Mouse (Mus musculus) MEL (cell line): ENCODE measurements around the gene Wnt5a. TPM values are rescaled to one million over a fixed set of nuclear protein-coding genes. Genes with fewer than 3 reads are reported as not detected.

ENCODE experiments used
- DNase-seq: peaks from one replicate; pipeline ENCODE4 v3.0.0; 2011; ENCODE audit warnings: low read depth, low spot score
- H3K27ac ChIP-seq: 2 replicates; pipeline ENCODE4 v1.5.1; 2012; ENCODE audit warnings: low read depth, mild to moderate bottlenecking, control low read depth, low read length, moderate library complexity; ENCODE audit not compliant: control insufficient read depth
- H3K27me3 ChIP-seq, 2 experiments: fragments of 150-350 bp in 1 of 2; sonication (generic) in 1 of 2; 2 replicates each; pipeline ENCODE4 v1.6.1; 2012; ENCODE audit warnings: low read length in 2 of 2, mild to moderate bottlenecking in 2 of 2, improper control_type of control experiment in 1 of 2, moderate library complexity in 1 of 2; ENCODE audit not compliant: insufficient read depth in 2 of 2, control insufficient read depth in 1 of 2
- H3K36me3 ChIP-seq, 2 experiments: 2 replicates each; pipeline ENCODE4 v1.6.1; 2012 to 2014; ENCODE audit warnings: low read length in 2 of 2, improper control_type of control experiment in 1 of 2, inconsistent platforms in 1 of 2, mild to moderate bottlenecking in 1 of 2; ENCODE audit not compliant: insufficient read depth in 2 of 2, control insufficient read depth in 1 of 2
- H3K4me1 ChIP-seq, 2 experiments: fragments of 150-350 bp in 1 of 2; sonication (generic) in 1 of 2; 2 replicates each; pipeline ENCODE4 v1.6.1; 2012; ENCODE audit warnings: low read length in 2 of 2, improper control_type of control experiment in 1 of 2, mild to moderate bottlenecking in 1 of 2; ENCODE audit not compliant: insufficient read depth in 2 of 2, control insufficient read depth in 1 of 2
- H3K4me3 ChIP-seq, 2 experiments: fragments of 150-350 bp in 1 of 2; sonication (generic) in 1 of 2; 2 replicates each; pipeline ENCODE4 v1.5.1; 2012; ENCODE audit warnings: low read depth in 2 of 2, low read length in 2 of 2, mild to moderate bottlenecking in 2 of 2, moderate library complexity in 2 of 2, control low read depth in 1 of 2, improper control_type of control experiment in 1 of 2; ENCODE audit not compliant: control insufficient read depth in 1 of 2, insufficient read depth in 1 of 2
- H3K79me2 ChIP-seq: 2 replicates; pipeline ENCODE4 v1.6.1; 2012; ENCODE audit warnings: mild to moderate bottlenecking, low read length, moderate library complexity; ENCODE audit not compliant: control insufficient read depth, poor library complexity, insufficient read depth
- H3K9ac ChIP-seq: 2 replicates; pipeline ENCODE4 v1.6.1; 2012; ENCODE audit warnings: low read depth, mild to moderate bottlenecking, control low read depth, low read length, moderate library complexity; ENCODE audit not compliant: control insufficient read depth, poor library complexity, severe bottlenecking
- H3K9me3 ChIP-seq: fragments of 150-350 bp; sonication (generic); replicated peaks from 2 replicates; pipeline ENCODE4 v1.6.1; 2012; ENCODE audit warnings: mild to moderate bottlenecking, low read length, improper control_type of control experiment, moderate library complexity; ENCODE audit not compliant: insufficient read depth
- BHLHE40 ChIP-seq: IDR thresholded peaks from 2 replicates; pipeline ENCODE4 v1.6.1; 2012; ENCODE audit warnings: low read depth, mild to moderate bottlenecking, inconsistent platforms, low read length, improper control_type of control experiment, borderline replicate concordance
- CHD1 ChIP-seq: IDR thresholded peaks from 2 replicates; pipeline ENCODE4 v1.6.1; 2012; ENCODE audit warnings: low read depth, mild to moderate bottlenecking, inconsistent platforms, low read length, improper control_type of control experiment
- CHD2 ChIP-seq: IDR thresholded peaks from 2 replicates; pipeline ENCODE4 v1.6.1; 2011; ENCODE audit warnings: low read length, improper control_type of control experiment
- CTCF ChIP-seq, 3 experiments: IDR thresholded peaks in 2 of 3; conservative IDR thresholded peaks in 1 of 3; 2 replicates each; pipeline ENCODE4 v1.5.1; 2011 to 2012; ENCODE audit warnings: low read length in 3 of 3, low read depth in 2 of 3, mild to moderate bottlenecking in 2 of 3, improper control_type of control experiment in 1 of 3, inconsistent platforms in 1 of 3, mixed read lengths in 1 of 3, moderate library complexity in 1 of 3; ENCODE audit not compliant: control insufficient read depth in 1 of 3, insufficient read depth in 1 of 3, poor library complexity in 1 of 3, severe bottlenecking in 1 of 3
- E2F4 ChIP-seq: IDR thresholded peaks from 2 replicates; pipeline ENCODE4 v1.6.1; 2011; ENCODE audit warnings: low read depth, low read length, improper control_type of control experiment, borderline replicate concordance
- ELF1 ChIP-seq: IDR thresholded peaks from 2 replicates; pipeline ENCODE4 v1.6.1; 2014; ENCODE audit warnings: low read depth, mild to moderate bottlenecking, inconsistent platforms, low read length, improper control_type of control experiment, moderate library complexity
- ETS1 ChIP-seq: IDR thresholded peaks from 2 replicates; pipeline ENCODE4 v1.6.1; 2012; ENCODE audit warnings: low read depth, mild to moderate bottlenecking, inconsistent platforms, low read length, improper control_type of control experiment, moderate library complexity
- GABPA ChIP-seq: IDR thresholded peaks from 2 replicates; pipeline ENCODE4 v1.6.1; 2012; ENCODE audit warnings: low read depth, mild to moderate bottlenecking, inconsistent platforms, low read length, improper control_type of control experiment, moderate library complexity
- JUND ChIP-seq: IDR thresholded peaks from 2 replicates; pipeline ENCODE4 v1.6.1; 2011; ENCODE audit warnings: low read depth, mild to moderate bottlenecking, improper control_type of control experiment, low read length
- KAT2A ChIP-seq: conservative IDR thresholded peaks from 2 replicates; pipeline ENCODE4 v1.6.1; 2012; ENCODE audit warnings: low read depth, low read length, improper control_type of control experiment, inconsistent platforms
- MAX ChIP-seq: IDR thresholded peaks from 2 replicates; pipeline ENCODE4 v1.6.1; 2011; ENCODE audit warnings: low read length, improper control_type of control experiment
- MEF2A ChIP-seq: IDR thresholded peaks from 2 replicates; pipeline ENCODE4 v1.6.1; 2014; ENCODE audit warnings: low read depth, mild to moderate bottlenecking, inconsistent platforms, low read length, improper control_type of control experiment; ENCODE audit not compliant: poor library complexity, insufficient replicate concordance, severe bottlenecking; ENCODE audit errors: extremely low read depth
- MXI1 ChIP-seq: IDR thresholded peaks from 2 replicates; pipeline ENCODE4 v1.6.1; 2011; ENCODE audit warnings: mild to moderate bottlenecking, low read depth, low read length, improper control_type of control experiment
- MYC ChIP-seq: IDR thresholded peaks from 2 replicates; pipeline ENCODE4 v1.6.1; 2011; ENCODE audit warnings: low read depth, mild to moderate bottlenecking, low read length, improper control_type of control experiment, moderate library complexity
- NRF1 ChIP-seq: IDR thresholded peaks from 2 replicates; pipeline ENCODE4 v1.6.1; 2014; ENCODE audit warnings: low read depth, mild to moderate bottlenecking, inconsistent platforms, low read length, improper control_type of control experiment, moderate library complexity; ENCODE audit not compliant: poor library complexity, insufficient read depth, severe bottlenecking
- POLR2A ChIP-seq, 2 experiments: IDR thresholded peaks; 2 replicates each; pipeline ENCODE4 v1.6.1; 2011 to 2012; ENCODE audit warnings: low read length in 2 of 2, mild to moderate bottlenecking in 2 of 2, control low read depth in 1 of 2, improper control_type of control experiment in 1 of 2, low read depth in 1 of 2, moderate library complexity in 1 of 2; ENCODE audit not compliant: control insufficient read depth in 1 of 2, insufficient read depth in 1 of 2, poor library complexity in 1 of 2
- POLR2AphosphoS2 ChIP-seq: IDR thresholded peaks from 2 replicates; pipeline ENCODE4 v1.6.1; 2011; ENCODE audit warnings: low read length, improper control_type of control experiment
- POLR2AphosphoS5 ChIP-seq: IDR thresholded peaks from 2 replicates; pipeline ENCODE4 v1.6.1; 2012; ENCODE audit warnings: low read depth, borderline replicate concordance, mild to moderate bottlenecking, inconsistent platforms, low read length, moderate library complexity, mixed read lengths
- RAD21 ChIP-seq: IDR thresholded peaks from 2 replicates; pipeline ENCODE4 v1.6.1; 2011; ENCODE audit warnings: mild to moderate bottlenecking, low read depth, low read length, improper control_type of control experiment
- SIN3A ChIP-seq: IDR thresholded peaks from 2 replicates; pipeline ENCODE4 v1.6.1; 2012; ENCODE audit warnings: low read length, improper control_type of control experiment, inconsistent platforms
- SMC3 ChIP-seq: IDR thresholded peaks from 2 replicates; pipeline ENCODE4 v1.6.1; 2011; ENCODE audit warnings: low read depth, low read length, improper control_type of control experiment
- TAL1 ChIP-seq: IDR thresholded peaks from 2 replicates; pipeline ENCODE4 v1.6.1; 2012; ENCODE audit warnings: mild to moderate bottlenecking, inconsistent platforms, low read length, moderate library complexity, mixed read lengths
- TBP ChIP-seq: IDR thresholded peaks from 2 replicates; pipeline ENCODE4 v1.8.0; 2011; ENCODE audit warnings: low read depth, low read length, improper control_type of control experiment
- USF1 ChIP-seq: IDR thresholded peaks from 2 replicates; pipeline ENCODE4 v1.6.1; 2014; ENCODE audit warnings: low read depth, mild to moderate bottlenecking, inconsistent platforms, low read length, improper control_type of control experiment, moderate library complexity
- USF2 ChIP-seq, 2 experiments: IDR thresholded peaks; 2 replicates each; pipeline ENCODE4 v1.6.1; 2011 to 2012; ENCODE audit warnings: improper control_type of control experiment in 2 of 2, low read length in 2 of 2, borderline replicate concordance in 1 of 2, inconsistent platforms in 1 of 2, low read depth in 1 of 2, mild to moderate bottlenecking in 1 of 2; ENCODE audit not compliant: insufficient read depth in 1 of 2
- ZKSCAN1 ChIP-seq: IDR thresholded peaks from 2 replicates; pipeline ENCODE4 v1.6.1; 2012; ENCODE audit warnings: low read depth, mild to moderate bottlenecking, inconsistent platforms, low read length, improper control_type of control experiment, moderate library complexity
- ZMIZ1 ChIP-seq: IDR thresholded peaks from 2 replicates; pipeline ENCODE4 v1.6.1; 2012; ENCODE audit warnings: low read depth, mild to moderate bottlenecking, inconsistent platforms, low read length, improper control_type of control experiment, moderate library complexity
- ZNF384 ChIP-seq: IDR thresholded peaks from 2 replicates; pipeline ENCODE4 v1.6.1; 2012; ENCODE audit warnings: low read depth, mild to moderate bottlenecking, inconsistent platforms, low read length, improper control_type of control experiment
- polyA plus RNA-seq, 2 experiments: library from polyadenylated mRNA; stranded (reverse) in 1 of 2; unstranded in 1 of 2; fragments of >175 nt in 1 of 2; fragments of >200 nt in 1 of 2; gene quantifications; 2 replicates each; pipeline versions ENCODE4 v1.2.1 to v1.2.4; 2012; ENCODE audit warnings: low replicate concordance in 2 of 2, low read depth in 1 of 2; ENCODE audit not compliant: insufficient read length in 2 of 2, insufficient read depth in 1 of 2, missing spikeins in 1 of 2
- total RNA-seq: library from RNA; depleted of rRNA; stranded (reverse); fragments of 300-350 nt; gene quantifications from 2 replicates; pipeline ENCODE4 v1.2.3, GENCODE M21; 2012

The Wnt5a gene
- total and polyA plus RNA-seq, 3 experiments = not detected

GRCm38 (mm10) chr14:28522611-28523010 is 18.1 kb downstream of the Wnt5a start:
- Histone ChIP-seq H3K4me3 (no peak overlapping the region), H3K27ac (no peak overlapping the region)
- TF ChIP-seq POLR2AphosphoS2 (no peak), ELF1 (no peak), JUND (no peak), USF1 (no peak), TAL1 (no peak), USF2 (IDR thresholded peaks at IDR 0.05; ENCODE audit: borderline replicate concordance in 1 of 2, insufficient read depth in 1 of 2, low read depth in 1 of 2, low read length in 2 of 2) (no peak), POLR2A (IDR thresholded peaks at IDR 0.05; ENCODE audit: control insufficient read depth in 1 of 2, insufficient read depth in 1 of 2, low read depth in 1 of 2, low read length in 2 of 2, poor library complexity in 1 of 2) (no peak), ETS1 (no peak), TBP (no peak), MEF2A (no peak), E2F4 (no peak), MAX (no peak), MXI1 (no peak), KAT2A (no peak), CHD1 (no peak), POLR2AphosphoS5 (no peak), SIN3A (no peak), ZNF384 (no peak), MYC (no peak)
- TF ChIP-seq, all 39 proteins: peak for 0
- no peak for DNase-seq
- no peaks in the 10 kb centered on the region for H3K4me1 ChIP-seq
- no peaks in the 10 kb centered on the region for H3K79me2 ChIP-seq
- H3K9me3 ChIP-seq = no peaks in the 10 kb centered on the region
- H3K36me3 ChIP-seq = no peaks in the 10 kb centered on the region
- H3K9ac ChIP-seq = no peak overlapping the region
- no peaks in the 10 kb centered on the region for H3K27me3 ChIP-seq

GRCm38 (mm10) chr14:28525566-28525965 is 21.0 kb downstream of the Wnt5a start:
- Histone ChIP-seq H3K9me3 (no peaks in the 10 kb centered on the region), H3K79me2 (no peaks in the 10 kb centered on the region), H3K36me3 (no peaks in the 10 kb centered on the region), H3K27ac (no peak overlapping the region), H3K9ac (no peak overlapping the region), H3K4me3 (no peak overlapping the region), H3K4me1 (no peaks in the 10 kb centered on the region), H3K27me3 (no peaks in the 10 kb centered on the region)
- no peak for DNase-seq
- TF ChIP-seq E2F4 (no peak), POLR2AphosphoS5 (no peak), RAD21 (no peak), CHD2 (no peak), ETS1 (no peak), ZMIZ1 (no peak), BHLHE40 (no peak), CTCF (IDR thresholded peaks at IDR 0.05 in 2 of 3, conservative IDR thresholded peaks at IDR 0.05 in 1 of 3; ENCODE audit: control insufficient read depth in 1 of 3, insufficient read depth in 1 of 3, low read depth in 2 of 3, low read length in 3 of 3, poor library complexity in 1 of 3, severe bottlenecking in 1 of 3) (no peak), GABPA (no peak), SMC3 (no peak), ZKSCAN1 (no peak), NRF1 (no peak)
